Mouse (Mus musculus): ENCODE data around the gene S100a4. TPM values are rescaled to one million over a fixed set of nuclear protein-coding genes. Genes with fewer than 3 reads are reported as not detected.

The S100a4 gene
- 43.9 and 97.5 TPM in 2 replicates for polyA plus RNA-seq (2012; rRNA removed; ENCODE audit: low replicate concordance)

DNA sequence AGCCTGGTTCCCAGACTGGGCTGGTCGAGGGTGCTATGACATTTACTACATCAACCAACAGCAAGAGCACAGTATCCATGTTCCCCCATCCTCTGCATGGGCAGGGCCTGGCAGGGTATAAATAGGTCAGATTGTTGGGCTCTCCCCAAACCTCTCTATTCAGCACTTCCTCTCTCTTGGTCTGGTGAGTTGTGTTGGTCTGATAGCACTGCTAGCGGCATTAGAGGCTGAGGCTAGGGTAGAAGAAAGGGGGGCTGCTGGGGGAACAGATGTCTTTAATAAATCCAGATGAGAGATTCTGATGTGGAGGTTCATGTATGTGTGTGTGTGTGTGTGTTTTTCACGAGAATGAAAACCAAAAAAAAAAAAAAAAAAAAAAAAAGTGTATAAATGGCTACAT lies at the start of gene S100a4:
TSS of gene S100a4 (plus strand) at position 149 of the 400 bp plus-strand sequence.

DNA sequence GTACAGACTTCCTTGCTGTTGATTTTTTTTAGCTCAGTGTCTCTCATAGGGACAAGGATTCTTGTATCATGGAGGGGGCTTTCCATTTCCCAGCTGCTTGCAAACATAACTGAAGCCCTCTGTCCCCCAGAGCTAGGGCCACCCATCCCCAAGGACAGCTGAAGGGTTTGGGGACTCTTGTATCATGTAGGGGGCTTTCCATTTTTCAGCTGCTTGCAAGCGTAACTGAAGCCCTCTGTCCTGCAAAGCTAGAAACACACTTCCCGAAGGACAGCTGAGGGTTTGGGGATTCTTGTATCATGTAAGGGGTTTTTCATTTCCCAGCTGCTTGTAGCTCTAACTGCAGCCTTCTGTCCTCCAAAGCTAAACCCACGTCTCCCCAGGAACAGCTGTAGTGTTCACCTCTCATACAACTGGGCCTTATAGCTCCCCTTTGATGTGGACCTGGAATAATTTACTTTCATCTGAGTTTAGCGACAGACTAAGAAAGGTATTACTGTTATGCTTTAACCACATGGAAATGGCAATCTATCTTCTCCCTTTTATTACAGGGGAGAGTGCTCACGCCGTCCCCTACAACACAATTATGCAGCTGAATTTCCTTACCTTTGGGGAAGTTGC lies 43.5 kb upstream of the S100a4 start, which contains the start of gene S100a3:
TSS of gene S100a3 (plus strand) at position 571 of the 621 bp plus-strand sequence.

DNA sequence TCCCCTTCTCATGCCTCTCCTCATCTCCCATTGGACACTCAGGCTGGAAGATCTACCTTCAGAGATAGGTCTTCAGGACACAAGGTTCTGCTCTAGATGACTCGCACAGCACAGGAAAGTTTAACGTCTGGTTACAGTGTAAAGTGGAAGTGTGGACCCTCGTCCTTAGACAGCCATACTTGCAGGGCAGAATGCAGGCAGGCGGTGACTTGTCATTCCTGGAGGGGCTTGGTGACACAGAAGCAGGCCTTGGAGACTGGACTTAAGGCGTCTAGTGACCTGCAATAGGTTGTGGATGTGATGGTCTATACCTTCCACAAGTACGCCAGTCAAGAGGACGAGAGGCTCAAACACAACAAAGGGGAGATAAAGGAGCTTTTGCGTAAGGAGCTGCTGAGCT lies 13.6 kb upstream of the S100a4 start, which contains the start of gene S100a2:
TSS of gene S100a2 (plus strand) at position 301 of the 400 bp plus-strand sequence.

DNA sequence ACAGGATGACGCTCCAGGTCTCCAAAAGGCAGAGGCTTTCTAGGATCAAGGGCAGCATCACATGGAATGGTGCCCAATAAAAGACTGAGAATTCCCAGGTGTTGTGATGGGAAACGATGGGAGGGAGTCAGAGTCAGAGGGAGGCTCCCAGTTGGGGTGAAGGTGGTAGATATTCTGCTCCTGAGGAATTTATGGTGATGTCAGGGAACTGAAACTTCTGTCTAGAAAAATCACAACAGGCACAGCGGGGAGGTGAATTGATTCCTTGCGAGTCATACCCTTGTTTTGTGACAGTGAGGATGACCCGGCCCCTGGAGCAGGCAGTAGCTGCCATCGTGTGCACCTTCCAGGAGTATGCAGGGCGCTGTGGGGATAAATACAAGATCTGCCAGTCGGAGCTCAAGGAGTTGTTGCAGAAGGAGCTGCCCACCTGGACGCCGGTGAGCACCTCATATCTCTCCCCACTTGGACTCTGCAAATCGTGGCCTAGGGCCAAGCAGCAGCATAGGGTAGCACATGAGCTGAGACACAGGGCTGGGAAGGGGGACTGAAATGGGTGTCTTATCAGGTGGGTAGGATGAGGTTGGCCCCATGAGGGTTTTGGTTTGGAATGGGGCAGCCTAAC lies 2.0 kb upstream of the S100a4 start, which contains the start of gene Gm42674:
TSS of gene Gm42674 (plus strand) at position 419 of the 625 bp plus-strand sequence.

DNA sequence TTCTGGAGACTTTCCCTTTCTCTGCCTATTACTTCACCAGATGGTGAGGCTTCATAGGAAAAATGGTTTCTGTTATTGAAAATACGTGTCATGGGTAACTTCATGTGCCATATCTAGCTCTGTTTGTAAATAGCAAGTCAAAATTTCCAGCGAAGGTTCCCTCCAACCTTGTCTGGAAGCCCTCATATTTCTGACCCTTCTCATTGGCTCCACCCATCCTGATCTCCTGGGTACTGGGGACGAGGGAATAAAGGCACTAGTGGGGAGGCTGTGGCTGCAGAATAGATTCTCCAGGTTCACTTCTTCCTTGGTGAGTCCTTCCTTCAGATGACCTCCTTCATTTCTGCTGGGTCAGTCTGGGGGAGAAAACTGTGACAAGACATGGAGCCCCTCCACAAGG lies 4.7 kb downstream of the S100a4 start, which contains the start of gene S100a5:
TSS of gene S100a5 (plus strand) at position 301 of the 400 bp plus-strand sequence.

DNA sequence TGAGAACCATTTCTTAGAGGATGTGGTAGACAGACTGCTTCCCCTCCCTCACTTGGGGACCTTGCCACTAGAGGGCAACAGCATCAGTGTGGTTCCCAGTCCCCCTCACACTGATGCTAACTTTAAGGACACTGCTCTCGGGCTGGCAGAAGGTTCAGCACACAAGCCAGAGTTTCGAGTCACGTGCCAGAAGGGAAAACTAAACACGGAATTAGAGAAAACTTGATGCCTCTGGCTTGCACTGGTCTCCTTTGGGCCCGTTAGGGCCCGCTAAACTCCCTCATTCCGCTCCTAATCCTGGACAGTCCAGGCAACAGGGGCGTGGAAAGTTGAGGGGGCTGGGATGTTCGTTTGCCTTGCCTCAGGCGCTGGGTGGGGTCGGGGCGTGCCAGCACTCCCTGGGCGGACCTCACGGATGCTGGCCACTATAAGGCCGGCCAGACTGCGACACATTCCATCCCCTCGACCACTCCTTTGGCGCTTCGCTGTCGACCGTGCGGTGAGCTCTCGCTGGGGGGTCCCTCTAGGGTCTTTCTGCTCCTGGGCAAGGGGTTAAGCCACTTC lies 9.2 kb downstream of the S100a4 start, which contains the start of gene S100a6:
TSS of gene S100a6 (plus strand) at position 155 of the 564 bp plus-strand sequence.

DNA sequence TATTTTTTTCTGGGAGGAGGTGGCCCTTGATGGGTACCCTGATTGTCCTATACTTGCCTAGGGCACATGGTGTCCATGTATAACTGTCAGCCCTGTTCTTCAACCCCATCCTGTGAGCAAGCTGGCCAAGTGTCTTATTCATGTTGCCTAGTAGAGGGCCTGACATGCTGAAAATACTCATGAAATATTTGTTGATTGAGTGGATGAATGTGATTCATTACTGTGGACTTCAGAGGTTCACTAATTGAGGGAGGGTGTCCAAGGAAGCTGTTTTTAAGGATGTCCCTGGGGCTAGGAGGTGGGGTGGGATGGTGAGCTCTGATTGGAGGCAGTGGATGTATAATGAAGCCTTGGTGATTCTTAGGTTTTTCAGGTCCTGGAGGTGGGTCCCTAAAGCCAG lies 50.1 kb downstream of the S100a4 start, which contains the start of gene S100a7a:
TSS of gene S100a7a (plus strand) at position 301 of the 400 bp plus-strand sequence.

Other genes starting within 250 kb of the S100a4 start
- 21.0 and 21.7 TPM in 2 replicates for gene Slc27a3, start 213.8 kb upstream of the S100a4 start, polyA plus RNA-seq (2012; rRNA removed; ENCODE audit: low replicate concordance)
- 26.7 and 32.2 TPM in 2 replicates for gene Ints3, start 170.1 kb upstream of the S100a4 start, polyA plus RNA-seq (2012; rRNA removed; ENCODE audit: low replicate concordance)
- 102 and 127 TPM in 2 replicates for gene Npr1, start 137.9 kb upstream of the S100a4 start, polyA plus RNA-seq (2012; rRNA removed; ENCODE audit: low replicate concordance)
- 13.6 and 27.9 TPM in 2 replicates for gene Ilf2, start 127.6 kb upstream of the S100a4 start, polyA plus RNA-seq (2012; rRNA removed; ENCODE audit: low replicate concordance)
- gene Snapin, start 112.7 kb upstream of the S100a4 start, polyA plus RNA-seq (2012; rRNA removed; ENCODE audit: low replicate concordance) = 24.1 and 56.4 TPM in 2 replicates
- 32.0 and 41.4 TPM in 2 replicates for gene Chtop, start 94.3 kb upstream of the S100a4 start, polyA plus RNA-seq (2012; rRNA removed; ENCODE audit: low replicate concordance)
- gene S100a1, start 89.4 kb upstream of the S100a4 start, polyA plus RNA-seq (2012; rRNA removed; ENCODE audit: low replicate concordance) = 164 and 343 TPM in 2 replicates
- gene S100a13, start 89.3 kb upstream of the S100a4 start, polyA plus RNA-seq (2012; rRNA removed; ENCODE audit: low replicate concordance) = 79.8 and 155 TPM in 2 replicates
- gene S100a14, start 76.9 kb upstream of the S100a4 start, polyA plus RNA-seq (2012; rRNA removed; ENCODE audit: low replicate concordance) = 1.7 and 5.7 TPM in 2 replicates
- 114 and 155 TPM in 2 replicates for gene S100a16, start 66.5 kb upstream of the S100a4 start, polyA plus RNA-seq (2012; rRNA removed; ENCODE audit: low replicate concordance)
- 0.93 and 1.1 TPM in 2 replicates for gene S100a3, start 43.2 kb upstream of the S100a4 start, polyA plus RNA-seq (2012; rRNA removed; ENCODE audit: low replicate concordance)
- not detected in 2 replicates for gene S100a2, start 13.5 kb upstream of the S100a4 start, polyA plus RNA-seq (2012; rRNA removed; ENCODE audit: low replicate concordance)
- gene Gm42674, start 1.9 kb upstream of the S100a4 start, polyA plus RNA-seq (2012; rRNA removed; ENCODE audit: low replicate concordance) = not detected in 2 replicates
- gene S100a5, start 4.8 kb downstream of the S100a4 start, polyA plus RNA-seq (2012; rRNA removed; ENCODE audit: low replicate concordance) = not detected in 2 replicates
- gene S100a6, start 9.1 kb downstream of the S100a4 start, polyA plus RNA-seq (2012; rRNA removed; ENCODE audit: low replicate concordance) = 496 and 932 TPM in 2 replicates
- gene S100a7a, start 50.2 kb downstream of the S100a4 start, polyA plus RNA-seq (2012; rRNA removed; ENCODE audit: low replicate concordance) = 0.43 and 2.1 TPM in 2 replicates
- gene S100a8, start 65.2 kb downstream of the S100a4 start, polyA plus RNA-seq (2012; rRNA removed; ENCODE audit: low replicate concordance) = 0.53 and 6.2 TPM in 2 replicates
- 2.2 and 3.9 TPM in 2 replicates for gene S100a9, start 92.0 kb downstream of the S100a4 start, polyA plus RNA-seq (2012; rRNA removed; ENCODE audit: low replicate concordance)
- gene Pglyrp4, start 123.1 kb downstream of the S100a4 start, polyA plus RNA-seq (2012; rRNA removed; ENCODE audit: low replicate concordance) = 0.06 and 1.8 TPM in 2 replicates
- gene Gm5849, start 174.1 kb downstream of the S100a4 start, polyA plus RNA-seq (2012; rRNA removed; ENCODE audit: low replicate concordance) = not detected in 2 replicates